Mouse (Mus musculus) kidney, adult 2 months (tissue): ENCODE results near the gene Efemp2. TPM values are rescaled to one million over a fixed set of nuclear protein-coding genes. Genes with fewer than 3 reads are reported as not detected.
A peak's percentile ranks its signal among the peaks of the same experiment; 100 is the strongest.

Experiments used
- DNase-seq: peaks from one replicate; pipeline ENCODE4 v3.0.0; 2021
- H3K27ac ChIP-seq: fragments of 200-500 bp; 2 replicates; pipeline ENCODE4 v1.5.1; 2012; ENCODE audit warnings: low read depth, low read length, control low read depth, inconsistent platforms; ENCODE audit not compliant: insufficient read depth
- H3K27me3 ChIP-seq: fragments of 200-500 bp; replicated peaks from 2 replicates; pipeline ENCODE4 v1.6.1; 2012; ENCODE audit warnings: mild to moderate bottlenecking, moderate library complexity, low read length, inconsistent platforms; ENCODE audit not compliant: control insufficient read depth, insufficient read depth
- H3K36me3 ChIP-seq: fragments of 200-500 bp; 2 replicates; pipeline ENCODE4 v1.6.1; 2012; ENCODE audit warnings: mild to moderate bottlenecking, moderate library complexity, low read length, inconsistent platforms; ENCODE audit not compliant: control insufficient read depth, insufficient read depth
- H3K4me1 ChIP-seq: fragments of 200-500 bp; 2 replicates; pipeline ENCODE4 v1.6.1; 2011; ENCODE audit warnings: low read length; ENCODE audit not compliant: control insufficient read depth, insufficient read depth
- H3K4me3 ChIP-seq: fragments of 200-500 bp; 2 replicates; pipeline ENCODE4 v1.5.1; 2011; ENCODE audit warnings: mild to moderate bottlenecking, low read depth, low read length, control low read depth; ENCODE audit not compliant: insufficient read depth
- CTCF ChIP-seq: fragments of 200-500 bp; conservative IDR thresholded peaks from 2 replicates; pipeline ENCODE4 v1.5.1; 2011; ENCODE audit warnings: low read depth, mild to moderate bottlenecking, control low read depth, low read length, moderate library complexity, mixed read lengths; ENCODE audit not compliant: insufficient read depth, insufficient read length
- POLR2A ChIP-seq: fragments of 200-500 bp; IDR thresholded peaks from one replicate; pipeline ENCODE4 v1.6.1; 2011; ENCODE audit warnings: low read depth, low read length, control low read depth
- WGBS: fragments of 180-500 bp; shearing (Covaris S2); methylation state at CpG from one replicate; pipeline ENCODE4 v1.1.7; 2018; 5-methylcytosine and 5-hydroxymethylcytosine counted together
- polyA plus RNA-seq: library from polyadenylated mRNA; depleted of rRNA; stranded (reverse); fragments of >200 nt; gene quantifications from 2 replicates; pipeline ENCODE4 v1.2.3, GENCODE M21; 2012

Efemp2 gene
- polyA plus RNA-seq, 1 experiment = 43.6 TPM

DNA sequence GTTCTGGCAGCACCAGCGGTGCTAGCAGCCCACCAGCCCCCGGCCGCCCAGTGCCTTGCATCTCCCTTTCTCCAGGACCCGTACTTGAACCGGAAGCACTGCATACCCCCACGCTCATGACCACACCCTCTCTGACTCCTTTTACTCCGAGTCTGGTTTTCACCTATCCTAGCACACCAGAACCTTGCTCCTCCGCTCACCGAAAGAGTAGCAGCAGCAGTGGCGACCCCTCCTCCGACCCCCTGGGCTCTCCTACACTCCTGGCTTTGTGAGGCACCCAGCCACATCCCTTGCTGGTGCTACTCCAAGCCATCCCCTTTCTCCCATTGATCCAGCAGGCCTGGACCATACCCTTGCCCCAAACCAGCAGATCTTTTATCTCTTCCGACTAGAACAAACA lies 18.7 kb upstream of the Efemp2 start:
- Histone ChIP-seq H3K27ac (no peak overlapping the region; the same call in 1 of the 2 replicates), H3K4me3 (no peak overlapping the region), H3K4me1 (no peaks in the 10 kb centered on the region; the same call in 1 of the 2 replicates), H3K36me3 (0 out of 2 replicates have a peak, but pooled peaks cover 1% of the 10 kb centered on the region), H3K27me3 (no peaks in the 10 kb centered on the region)
- TF ChIP-seq POLR2A = no peak
- no peak for TF ChIP-seq CTCF
- 70% methylated on average over 12 of the region's 12 CpGs for WGBS
- no peak for DNase-seq

DNA sequence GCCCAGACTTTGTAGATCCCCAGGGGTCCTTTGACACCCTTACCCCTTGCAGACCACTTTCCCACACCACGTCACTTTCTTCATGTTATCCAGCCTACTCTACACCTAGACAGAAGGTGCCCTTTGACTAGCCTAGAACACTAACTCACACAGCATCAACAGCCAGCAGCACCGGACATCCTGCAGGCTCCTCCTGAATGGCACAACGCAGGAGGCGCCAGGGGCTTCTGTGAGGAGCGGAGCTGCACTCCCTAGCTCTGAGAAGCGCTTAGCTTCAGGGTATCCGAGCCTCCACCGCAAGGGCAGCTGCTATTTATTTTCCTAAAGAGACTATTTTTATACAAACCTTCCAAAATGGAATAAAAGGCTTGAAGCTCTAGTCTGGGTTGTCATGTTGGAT lies 18.2 kb upstream of the Efemp2 start:
- Histone ChIP-seq H3K36me3 (0 out of 2 replicates have a peak, but pooled peaks cover 1% of the 10 kb centered on the region), H3K27ac (peak overlapping the region; percentile 37), H3K4me3 (peak overlapping the region; percentile 47), H3K4me1 (no peaks in the 10 kb centered on the region; the same call in 1 of the 2 replicates), H3K27me3 (no peaks in the 10 kb centered on the region)
- no peak for TF ChIP-seq POLR2A
- DNase-seq = no peak
- 67% methylated on average over 8 of the region's 8 CpGs for WGBS

- Histone ChIP-seq H3K27me3 (no peaks in the 10 kb centered on the region), H3K4me1 (peaks cover 2% of the 10 kb centered on the region; the same call in 1 of the 2 replicates), H3K4me3 (peak overlapping the region; percentile 61), H3K27ac (peak overlapping the region; percentile 84), H3K36me3 (0 out of 2 replicates have a peak, but pooled peaks cover 1% of the 10 kb centered on the region)
- DNase-seq = peak; percentile 65
- no peak for TF ChIP-seq CTCF
- WGBS = 7% methylated on average over 26 of the region's 26 CpGs
Measured at GRCm38 (mm10) chr19:5456241-5456921, 17.4 kb upstream of the Efemp2 start.

DNA sequence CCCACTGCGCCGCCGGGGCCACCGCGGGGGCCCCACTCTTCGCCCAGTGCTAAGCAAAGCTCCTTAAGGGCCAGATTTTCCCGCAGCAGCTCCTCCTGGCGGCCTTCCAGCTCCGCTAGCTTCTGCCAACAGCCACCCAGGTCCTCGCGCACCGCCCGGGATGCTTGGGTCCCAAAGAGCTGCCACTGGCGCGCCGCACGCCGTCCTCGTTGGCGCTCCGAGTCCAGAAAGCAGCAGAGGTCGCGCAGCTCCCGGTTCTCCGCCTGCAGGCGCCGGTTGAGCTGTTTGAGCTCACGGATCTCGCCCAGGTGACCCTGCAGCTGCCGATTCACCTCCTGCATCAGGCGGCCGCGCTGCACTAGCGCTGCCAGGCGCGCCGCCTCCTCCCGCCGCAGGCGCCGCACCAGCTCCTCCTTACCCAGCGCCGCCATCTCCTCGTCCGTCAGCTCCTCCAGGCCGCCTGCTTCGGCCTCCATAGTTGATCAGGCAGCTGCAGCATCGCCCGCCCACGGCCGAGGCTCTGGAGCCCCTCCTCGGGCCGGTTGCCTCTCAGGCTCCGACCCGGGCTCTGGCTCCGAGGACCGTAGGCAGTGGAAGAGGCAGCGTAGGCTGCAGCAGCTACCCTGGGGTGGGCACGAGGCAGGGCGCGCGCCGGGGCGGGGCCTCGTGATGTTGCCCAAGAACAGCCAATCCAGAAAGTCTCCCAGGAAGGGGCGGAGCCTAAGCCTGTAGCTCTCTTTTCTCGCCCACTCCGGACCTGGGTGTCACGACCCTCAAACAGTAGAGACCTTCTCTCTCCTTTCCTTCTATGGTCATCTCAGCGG lies 16.6 kb upstream of the Efemp2 start:
- H3K27me3 ChIP-seq = no peaks in the 10 kb centered on the region
- WGBS = under 1% methylated on average over 70 of the region's 70 CpGs
- peak overlapping the region; percentile 84 for H3K27ac ChIP-seq
- 0 out of 2 replicates have a peak, but pooled peaks cover 1% of the 10 kb centered on the region for H3K36me3 ChIP-seq
- peak; percentile 90 for TF ChIP-seq POLR2A
- TF ChIP-seq CTCF = no peak
- H3K4me1 ChIP-seq = peaks cover 2% of the 10 kb centered on the region; the same call in 1 of the 2 replicates
- peak; percentile 98 for DNase-seq
- peak overlapping the region; percentile 61 for H3K4me3 ChIP-seq

DNA sequence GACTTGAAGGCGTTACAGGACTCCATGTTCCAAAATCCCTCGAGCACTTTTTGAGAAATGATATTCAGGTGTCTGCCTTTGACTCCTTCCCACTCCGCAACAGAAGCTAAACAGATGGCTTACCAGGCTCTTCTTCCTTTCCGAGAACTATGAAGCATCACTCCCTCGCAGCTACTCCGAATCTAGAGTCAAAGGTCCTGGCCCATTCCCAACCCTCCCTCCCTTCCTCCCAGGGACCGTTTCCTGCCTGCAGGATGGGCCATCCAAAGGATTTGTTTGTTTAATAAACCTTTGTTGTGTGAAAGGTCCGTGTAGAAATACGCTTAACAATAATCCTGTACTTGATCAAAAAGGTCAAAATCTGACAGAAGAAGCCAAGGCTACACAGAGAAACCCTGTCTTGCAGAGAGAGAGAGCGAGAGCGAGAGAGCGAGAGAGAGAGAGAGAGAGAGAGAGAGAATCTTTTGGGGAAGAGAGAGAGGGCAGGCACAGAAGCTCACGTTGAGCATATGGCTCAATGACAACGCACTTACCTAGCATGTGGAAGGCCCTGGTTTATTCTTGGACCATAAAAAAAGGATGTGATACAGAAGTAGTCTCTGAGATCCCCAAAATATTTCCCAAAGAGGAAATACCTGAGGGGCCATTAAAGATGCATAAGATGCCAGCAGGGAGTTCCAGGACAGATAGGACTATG lies 15.9 kb upstream of the Efemp2 start, which contains the start of gene Ccdc85b:
Gene Ccdc85b, minus strand, starts transcription at position 149 of the 697 bp plus-strand sequence.
- no peak for DNase-seq
- TF ChIP-seq POLR2A (no peak), CTCF (no peak)
- H3K4me1 ChIP-seq = peaks cover 2% of the 10 kb centered on the region; the same call in 1 of the 2 replicates
- 8% methylated on average over 14 of the region's 14 CpGs for WGBS
- peak within 1 kb of the TSS; percentile 61 for H3K4me3 ChIP-seq
- peak within 1 kb of the TSS; percentile 84 for H3K27ac ChIP-seq
- no peaks in the 10 kb centered on the region for H3K27me3 ChIP-seq
- H3K36me3 ChIP-seq = 0 out of 2 replicates have a peak, but pooled peaks cover 1% of the 10 kb centered on the region

DNA sequence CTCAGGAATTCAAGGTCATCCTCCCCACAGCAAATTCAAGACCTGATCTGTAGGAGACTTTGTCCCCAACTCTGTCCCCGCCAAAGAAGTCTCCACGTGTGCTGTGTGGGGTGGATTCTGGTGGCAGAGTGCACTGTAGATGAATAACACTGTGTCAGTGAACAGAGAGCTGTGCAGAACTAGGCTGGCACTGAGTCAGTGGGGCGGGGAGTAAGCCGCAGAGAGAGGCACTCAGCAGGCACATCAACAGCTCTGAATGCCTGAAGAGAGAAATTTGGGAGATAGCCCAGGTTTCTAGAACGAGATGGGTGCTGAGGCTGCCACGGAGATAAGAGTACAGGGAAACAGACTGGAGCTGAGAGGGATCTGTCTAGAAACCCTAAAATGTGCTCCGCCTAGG lies 14.7 kb upstream of the Efemp2 start:
- H3K27me3 ChIP-seq = no peaks in the 10 kb centered on the region
- DNase-seq = peak; percentile 63
- no peak overlapping the region for H3K4me3 ChIP-seq
- 72% methylated on average over 7 of the region's 7 CpGs for WGBS
- 0 out of 2 replicates have a peak, but pooled peaks cover 1% of the 10 kb centered on the region for H3K36me3 ChIP-seq
- H3K4me1 ChIP-seq = peaks cover 2% of the 10 kb centered on the region; the same call in 1 of the 2 replicates
- TF ChIP-seq CTCF (no peak), POLR2A (no peak)
- H3K27ac ChIP-seq = no peak overlapping the region
